Mouse (Mus musculus) liver, embryonic 12.5 days (tissue): ENCODE results near the gene Smco3. TPM values are rescaled to one million over a fixed set of nuclear protein-coding genes. Genes with fewer than 3 reads are reported as not detected.
"Not testable (repeated sequence)": the region's sequence is repeated elsewhere in the genome, so short reads cannot be mapped to it uniquely, and the experiment has no call there.

Experiments
- ATAC-seq: fragments of 200-750 bp; cut with Nextera tagmentation; 2 replicates; pipeline ENCODE4 v1.8.0; 2017; ENCODE audit warnings: moderate number of reproducible peaks, mild to moderate bottlenecking, moderate library complexity
- H3K27ac ChIP-seq: fragments of 300-500 bp; sonication (generic); 2 replicates; pipeline ENCODE4 v1.5.1; 2016; ENCODE audit warnings: mild to moderate bottlenecking
- H3K27me3 ChIP-seq: fragments of 300-500 bp; sonication (generic); replicated peaks from 2 replicates; pipeline ENCODE4 v1.6.1; 2016; ENCODE audit warnings: mild to moderate bottlenecking, moderate library complexity
- H3K36me3 ChIP-seq: fragments of 300-500 bp; sonication (generic); 2 replicates; pipeline ENCODE4 v1.6.1; 2016; ENCODE audit warnings: mild to moderate bottlenecking, moderate library complexity
- H3K4me1 ChIP-seq: fragments of 300-500 bp; sonication (generic); 2 replicates; pipeline ENCODE4 v1.6.1; 2016
- H3K4me2 ChIP-seq: fragments of 300-500 bp; sonication (generic); 2 replicates; pipeline ENCODE4 v1.6.1; 2016; ENCODE audit warnings: mild to moderate bottlenecking, moderate library complexity
- H3K4me3 ChIP-seq: fragments of 300-500 bp; sonication (generic); 2 replicates; pipeline ENCODE4 v1.5.1; 2016; ENCODE audit warnings: mild to moderate bottlenecking, moderate library complexity
- H3K9ac ChIP-seq: fragments of 300-500 bp; sonication (generic); 2 replicates; pipeline ENCODE4 v1.6.1; 2016; ENCODE audit warnings: mild to moderate bottlenecking, moderate library complexity
- H3K9me3 ChIP-seq: fragments of 300-500 bp; sonication (generic); replicated peaks from 2 replicates; pipeline ENCODE4 v1.6.1; 2016; ENCODE audit warnings: mild to moderate bottlenecking, moderate library complexity
- WGBS: fragments of 180-500 bp; shearing (Covaris S2); methylation state at CpG from one replicate; pipeline ENCODE4 v1.1.7; 2016; ENCODE audit not compliant: insufficient replicate concordance; 5-methylcytosine and 5-hydroxymethylcytosine counted together
- polyA plus RNA-seq: library from polyadenylated mRNA; unstranded; fragments of >200 nt; fragmentation: Nextera tagmentation; extraction: Ambion mirVana; gene quantifications from 2 replicates; pipeline ENCODE4 v1.2.1, GENCODE M21; 2016

Gene Smco3
- polyA plus RNA-seq, 1 experiment from 2014 or later = not detected

DNA sequence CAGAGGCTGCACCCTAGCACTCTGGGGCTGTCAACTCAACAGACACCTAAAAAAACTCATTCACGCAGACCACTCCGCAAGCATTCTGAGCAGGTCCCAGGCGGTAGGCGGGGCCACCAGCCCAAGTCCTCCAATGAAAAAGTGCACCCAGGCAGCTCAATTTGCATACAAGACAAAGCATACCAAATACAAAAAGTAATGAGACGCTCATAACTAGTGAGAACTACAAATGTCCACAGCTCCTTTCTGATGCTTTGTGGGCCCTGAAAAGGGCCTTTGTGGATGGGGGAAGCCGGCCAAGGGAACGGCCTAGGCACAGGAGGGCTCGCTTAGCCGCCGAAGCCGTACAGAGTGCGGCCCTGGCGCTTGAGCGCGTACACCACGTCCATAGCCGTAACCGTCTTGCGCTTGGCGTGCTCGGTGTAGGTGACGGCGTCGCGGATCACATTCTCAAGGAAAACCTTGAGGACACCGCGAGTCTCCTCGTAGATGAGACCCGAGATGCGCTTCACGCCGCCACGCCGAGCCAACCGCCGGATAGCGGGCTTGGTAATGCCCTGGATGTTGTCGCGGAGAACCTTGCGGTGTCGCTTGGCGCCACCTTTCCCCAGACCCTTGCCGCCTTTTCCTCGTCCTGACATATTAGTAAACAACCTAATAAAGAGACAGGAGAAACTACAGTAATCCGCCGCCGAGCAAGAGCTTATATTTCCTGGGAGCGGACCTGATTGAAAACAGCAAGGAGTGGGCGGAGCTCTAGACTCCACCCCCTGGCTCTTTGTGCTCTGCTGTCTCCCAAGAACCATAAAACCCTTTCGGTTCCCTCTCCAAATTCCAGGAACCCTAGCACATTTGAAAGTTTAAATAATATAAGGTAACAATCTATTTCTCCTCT, 31.3 kb downstream of the Smco3 start, which contains the start of gene Hist4h4:
Hist4h4 (minus strand) TSS at position 677 of the 895 bp plus-strand sequence.
- H3K4me1 ChIP-seq = peaks cover 63% of the 10 kb centered on the region
- ATAC-seq = peak; percentile 77
- under 1% methylated on average over 50 of the region's 50 CpGs for WGBS

DNA sequence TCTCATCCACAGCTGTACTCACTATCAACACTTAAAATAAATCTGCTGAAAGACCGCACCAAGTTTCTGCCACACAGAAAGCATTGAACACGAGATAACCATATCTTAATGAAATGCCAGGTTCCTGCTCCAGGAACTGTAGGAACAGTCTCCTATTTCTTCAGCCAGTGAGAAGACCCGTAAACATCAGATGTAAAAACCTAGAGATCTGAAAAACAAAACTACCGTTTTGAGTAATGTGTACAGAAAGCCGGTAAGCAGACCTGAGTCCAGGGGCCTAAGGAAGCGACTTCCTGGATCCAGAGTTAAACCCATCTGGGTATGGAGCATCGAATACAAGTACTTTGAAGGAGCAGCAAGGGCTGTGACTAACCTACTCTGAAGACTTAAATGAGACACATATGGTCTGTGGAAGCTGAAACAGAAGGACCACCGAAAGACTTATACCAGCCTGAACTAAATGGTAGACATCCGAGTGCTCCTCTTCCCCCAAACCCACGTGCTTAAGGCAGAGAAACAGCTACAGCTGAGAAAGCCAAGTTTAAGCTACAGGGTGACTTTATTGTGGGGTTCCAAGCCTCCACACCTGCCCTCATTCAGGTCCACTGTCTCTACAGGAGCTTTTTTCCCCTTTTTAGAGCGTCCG, 32.0 kb downstream of the Smco3 start:
- Histone ChIP-seq H3K9me3 (no peaks in the 10 kb centered on the region), H3K9ac (peak overlapping the region; percentile 91), H3K27me3 (no peaks in the 10 kb centered on the region), H3K4me3 (peak overlapping the region; percentile 67), H3K4me2 (peak overlapping the region; percentile 79), H3K27ac (peak overlapping the region; percentile 100), H3K36me3 (no peaks in the 10 kb centered on the region), H3K4me1 (peaks cover 71% of the 10 kb centered on the region)
- 5% methylated on average over 12 of the region's 12 CpGs for WGBS
- ATAC-seq = peak; percentile 0; the same call in 1 of the 2 replicates

More for the DNA sequence above, 31.3 kb downstream of the Smco3 start, which contains the start of gene Hist4h4:
- no peaks in the 10 kb centered on the region for H3K36me3 ChIP-seq
- H3K4me2 ChIP-seq = peak within 1 kb of the TSS; percentile 79
- H3K4me3 ChIP-seq = peak within 1 kb of the TSS; percentile 67
- no peaks in the 10 kb centered on the region for H3K9me3 ChIP-seq
- peak within 1 kb of the TSS; percentile 100 for H3K27ac ChIP-seq
- peak within 1 kb of the TSS; percentile 91 for H3K9ac ChIP-seq
- H3K27me3 ChIP-seq = no peaks in the 10 kb centered on the region

DNA sequence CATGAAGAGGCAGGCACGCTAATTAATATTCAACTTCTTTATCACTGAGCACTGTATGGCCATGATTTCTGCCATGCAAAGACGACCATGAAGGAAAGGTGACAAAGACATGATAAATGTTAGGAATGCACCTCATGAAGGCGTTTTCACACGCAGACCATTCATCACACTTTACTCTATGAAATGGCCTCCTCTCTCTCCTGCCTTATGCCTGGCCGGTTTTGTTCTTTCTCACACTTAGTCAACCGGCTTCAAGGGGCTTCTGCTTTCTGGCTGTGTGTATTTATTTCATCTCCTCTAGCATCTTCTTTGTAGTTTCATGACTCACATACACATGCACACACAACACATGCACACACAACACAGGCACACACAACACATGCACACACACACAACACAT, 34.0 kb downstream of the Smco3 start:
- no peak overlapping the region for H3K9ac ChIP-seq
- H3K4me1 ChIP-seq = peaks cover 69% of the 10 kb centered on the region
- no peaks in the 10 kb centered on the region for H3K36me3 ChIP-seq
- no peak overlapping the region for H3K4me3 ChIP-seq
- ATAC-seq = no peak
- 0 out of 2 replicates have a peak overlapping the region, but pooled peaks have one; percentile 9 for H3K4me2 ChIP-seq
- no peaks in the 10 kb centered on the region for H3K9me3 ChIP-seq
- H3K27ac ChIP-seq = peak overlapping the region; percentile 24; the same call in 1 of the 2 replicates
- H3K27me3 ChIP-seq = no peaks in the 10 kb centered on the region
- 65% methylated on average over 6 of the region's 6 CpGs for WGBS

DNA sequence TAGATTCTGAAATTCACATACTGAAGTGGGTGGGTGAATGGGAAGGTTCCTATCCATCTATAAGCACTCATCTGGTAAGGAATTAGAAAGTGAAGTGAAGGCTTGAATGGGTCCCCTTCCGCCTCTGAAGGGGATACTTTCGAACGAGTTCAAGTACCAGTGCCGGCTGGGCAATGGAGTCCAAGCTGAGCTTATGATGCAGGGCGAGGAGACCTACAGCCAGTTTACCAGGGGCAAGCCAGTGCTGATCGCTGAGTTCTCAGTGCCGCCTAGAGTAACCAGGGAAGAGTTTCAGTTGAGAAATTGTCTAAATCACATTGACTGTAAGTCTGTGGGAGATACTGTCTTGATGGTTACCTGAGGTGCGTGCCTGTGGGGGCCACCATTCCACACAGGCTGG, 34.5 kb downstream of the Smco3 start:
- peaks cover 2% of the 10 kb centered on the region; the same call in 1 of the 2 replicates for H3K27me3 ChIP-seq
- H3K9me3 ChIP-seq = no peaks in the 10 kb centered on the region
- peaks cover 68% of the 10 kb centered on the region for H3K4me1 ChIP-seq
- no peak overlapping the region for H3K9ac ChIP-seq
- no peaks in the 10 kb centered on the region for H3K36me3 ChIP-seq
- no peak overlapping the region for H3K4me3 ChIP-seq
- 86% methylated on average over 8 of the region's 8 CpGs for WGBS
- H3K27ac ChIP-seq = peak overlapping the region; percentile 24; the same call in 1 of the 2 replicates
- H3K4me2 ChIP-seq = no peak overlapping the region
- no peak for ATAC-seq

DNA sequence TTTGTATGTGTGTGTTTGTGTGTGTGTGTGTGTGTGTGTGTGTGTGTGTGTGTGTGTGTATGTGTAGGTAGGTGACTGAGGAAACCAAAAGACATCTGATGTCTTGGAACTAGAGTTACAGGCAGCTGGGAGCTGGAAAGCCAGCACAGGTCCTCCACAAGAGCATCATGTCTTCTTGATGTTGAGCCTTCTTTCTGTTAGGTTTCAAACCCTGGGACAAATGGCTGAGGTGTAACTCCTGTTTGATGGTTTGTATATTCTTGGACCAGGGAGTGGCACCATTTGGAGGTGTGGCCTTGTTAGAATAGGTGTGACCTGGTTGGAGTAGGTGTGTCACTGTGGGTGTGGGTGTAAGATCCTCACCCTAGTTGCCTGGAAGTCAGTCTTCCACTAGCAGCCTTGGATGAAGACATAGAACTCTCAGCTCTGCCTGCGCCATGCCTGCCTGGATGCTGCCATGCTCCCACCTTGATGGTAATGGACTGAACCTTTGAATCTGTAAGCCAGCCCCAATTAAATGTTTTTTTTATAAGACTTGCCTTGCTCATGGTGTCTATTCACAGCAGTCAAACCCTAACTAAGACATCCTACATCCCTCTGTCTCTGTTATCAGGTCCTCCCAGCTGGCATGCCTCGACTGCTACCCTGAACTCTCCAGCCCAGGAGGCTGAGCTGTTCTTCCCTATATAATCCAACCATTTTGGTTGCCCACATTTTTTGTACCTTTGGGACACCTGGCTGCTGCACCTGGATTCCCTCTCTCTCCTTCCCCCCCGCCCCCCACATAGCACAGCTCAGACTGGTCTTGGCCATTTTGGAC, 37.2 kb downstream of the Smco3 start:
- WGBS = 54% methylated on average over 3 of the region's 3 CpGs
- H3K9me3 ChIP-seq, H3K36me3 ChIP-seq: not testable (repeated sequence)
- peaks cover 77% of the 10 kb centered on the region for H3K4me1 ChIP-seq
- peaks cover 15% of the 10 kb centered on the region for H3K27me3 ChIP-seq
- H3K9ac ChIP-seq = peak overlapping the region; percentile 71
- peak overlapping the region; percentile 94 for H3K27ac ChIP-seq
- H3K4me3 ChIP-seq = peak overlapping the region; percentile 54
- ATAC-seq = peak; percentile 96
- H3K4me2 ChIP-seq = peak overlapping the region; percentile 63

DNA sequence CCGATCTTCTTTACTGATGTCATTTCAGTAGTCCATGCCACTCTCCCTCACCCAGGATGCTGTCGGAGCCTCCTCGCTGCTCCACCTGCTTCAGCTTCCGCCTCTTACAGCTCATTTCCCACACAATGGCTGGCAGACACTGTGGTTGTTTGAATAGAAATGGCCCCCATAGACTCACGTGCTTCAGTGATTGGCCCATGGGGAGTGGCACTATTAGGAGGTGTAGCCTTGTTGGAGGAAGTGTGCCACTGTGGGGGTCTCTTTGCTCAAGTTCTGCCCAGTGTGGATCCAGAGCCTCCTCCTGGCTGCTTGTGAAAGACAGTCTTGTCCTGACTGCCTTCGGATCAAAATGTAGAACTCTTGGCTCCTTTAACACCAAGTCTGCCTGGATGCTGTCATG, 39.4 kb downstream of the Smco3 start:
- Histone ChIP-seq H3K9ac (no peak overlapping the region), H3K4me1 (peaks cover 65% of the 10 kb centered on the region), H3K4me3 (no peak overlapping the region), H3K4me2 (no peak overlapping the region), H3K27me3 (peaks cover 31% of the 10 kb centered on the region), H3K9me3 (no peaks in the 10 kb centered on the region), H3K27ac (no peak overlapping the region), H3K36me3 (no peaks in the 10 kb centered on the region)
- ATAC-seq = no peak
- 60% methylated on average over 6 of the region's 6 CpGs for WGBS

DNA sequence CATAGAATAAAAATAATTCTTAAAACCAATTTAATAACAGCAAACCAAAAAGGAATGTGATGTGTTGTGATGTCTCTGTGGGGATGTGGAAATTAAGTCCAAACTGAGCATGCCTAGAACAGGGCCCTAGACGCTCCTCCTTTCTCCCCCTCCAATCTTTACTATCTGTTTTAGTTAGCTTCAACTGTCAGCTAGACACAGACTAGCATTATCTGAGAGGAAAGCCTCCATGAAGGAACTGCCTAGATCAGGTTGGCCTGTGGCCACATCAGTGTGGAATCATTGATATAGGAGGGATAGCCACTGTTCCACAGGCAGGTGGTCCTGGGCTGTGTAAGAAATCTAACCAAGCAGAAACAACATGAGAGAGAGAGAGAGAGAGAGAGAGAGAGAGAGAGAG, 40.1 kb downstream of the Smco3 start:
- no peak overlapping the region for H3K4me2 ChIP-seq
- WGBS = 25% methylated on average over 1 of the region's 1 CpGs
- H3K4me1 ChIP-seq = peaks cover 59% of the 10 kb centered on the region
- peaks cover 31% of the 10 kb centered on the region for H3K27me3 ChIP-seq
- ATAC-seq = peak; percentile 26; the same call in 1 of the 2 replicates
- no peak overlapping the region for H3K4me3 ChIP-seq
- no peaks in the 10 kb centered on the region for H3K9me3 ChIP-seq
- no peak overlapping the region for H3K9ac ChIP-seq
- no peak overlapping the region for H3K27ac ChIP-seq
- no peaks in the 10 kb centered on the region for H3K36me3 ChIP-seq

DNA sequence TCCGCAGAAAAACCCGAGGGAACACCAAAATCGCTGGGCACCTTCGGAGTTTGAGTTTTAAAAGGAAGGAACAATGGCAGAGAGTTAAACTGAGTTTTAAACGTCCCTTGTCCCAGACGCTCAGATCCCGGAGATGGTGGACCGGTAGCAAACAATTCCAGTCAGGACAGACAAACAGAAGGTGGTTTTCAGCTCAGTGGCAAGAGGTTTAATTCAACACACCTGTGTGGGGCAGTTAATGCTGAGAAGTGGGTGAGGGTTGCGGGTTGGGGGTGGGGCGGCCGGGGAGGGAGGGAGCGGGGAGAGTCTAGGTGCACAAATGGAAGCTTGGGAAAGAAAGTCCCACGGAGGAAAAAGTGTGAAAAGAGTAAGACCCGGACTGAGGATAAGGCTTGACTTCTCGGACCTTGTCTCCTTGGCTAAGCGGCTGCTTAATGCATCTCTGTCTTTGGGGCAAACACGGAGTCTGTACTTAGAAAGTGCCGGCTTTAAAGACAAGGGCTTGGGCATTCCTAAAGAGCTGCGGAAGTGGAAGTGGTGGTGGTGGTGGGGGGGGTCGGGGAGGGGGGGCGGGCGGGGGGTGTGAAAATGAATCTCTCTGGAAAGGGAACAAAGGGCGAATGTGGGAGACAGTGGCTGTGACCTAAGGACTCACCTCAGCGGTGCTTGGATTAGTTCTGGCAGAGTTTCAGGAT, 41.3 kb downstream of the Smco3 start:
- no peaks in the 10 kb centered on the region for H3K9me3 ChIP-seq
- H3K27ac ChIP-seq = no peak overlapping the region
- peak overlapping the region; percentile 74 for H3K4me2 ChIP-seq
- WGBS = 3% methylated on average over 21 of the region's 24 CpGs
- peaks cover 31% of the 10 kb centered on the region for H3K27me3 ChIP-seq
- ATAC-seq = no peak
- no peaks in the 10 kb centered on the region for H3K36me3 ChIP-seq
- H3K9ac ChIP-seq = peak overlapping the region; percentile 66
- peak overlapping the region; percentile 49 for H3K4me3 ChIP-seq
- peaks cover 52% of the 10 kb centered on the region for H3K4me1 ChIP-seq

DNA sequence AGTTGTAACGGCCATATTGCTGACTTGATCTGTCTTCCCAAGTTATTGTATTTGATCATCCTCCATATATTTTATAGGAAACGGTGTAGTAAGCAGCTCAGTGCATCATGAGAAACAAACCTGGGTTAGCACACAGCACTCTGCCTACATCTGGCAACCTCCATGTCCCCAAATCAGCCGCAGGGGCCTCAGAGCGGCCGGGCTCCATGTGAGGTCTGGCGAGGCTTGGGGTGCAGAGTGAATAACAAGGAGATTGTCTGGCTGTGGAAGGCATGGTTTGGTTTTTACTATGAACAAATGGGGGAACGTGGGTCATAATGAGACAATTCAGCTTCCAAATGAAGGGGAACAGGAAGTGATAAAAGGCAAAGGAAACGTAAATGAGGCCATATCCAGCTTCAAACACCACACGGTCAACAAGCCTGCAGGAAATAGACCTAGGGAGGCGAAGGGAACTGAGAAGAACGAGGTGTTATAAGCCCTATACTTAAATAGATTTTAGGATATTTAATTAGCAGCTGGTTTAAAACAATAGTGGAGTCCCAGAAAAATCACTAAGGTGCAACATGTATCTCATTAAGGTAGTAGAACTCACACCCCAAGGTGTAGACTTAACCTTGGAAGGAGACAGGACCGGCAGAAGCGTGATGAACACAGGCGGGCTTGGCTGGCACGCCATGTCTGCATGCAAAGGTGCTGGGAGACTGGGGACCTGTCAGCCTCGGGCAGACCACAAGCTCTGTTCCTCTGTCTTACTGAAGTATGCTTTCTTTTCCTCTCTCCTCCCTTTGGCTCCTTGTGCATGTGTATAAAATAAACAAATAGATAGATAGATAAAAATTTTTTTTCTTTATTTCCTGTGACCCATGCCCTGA, 42.1 kb downstream of the Smco3 start:
- no peaks in the 10 kb centered on the region for H3K36me3 ChIP-seq
- peak overlapping the region; percentile 66 for H3K9ac ChIP-seq
- H3K9me3 ChIP-seq = no peaks in the 10 kb centered on the region
- no peak overlapping the region for H3K27ac ChIP-seq
- H3K4me1 ChIP-seq = peaks cover 44% of the 10 kb centered on the region
- H3K27me3 ChIP-seq = peaks cover 31% of the 10 kb centered on the region
- H3K4me3 ChIP-seq = peak overlapping the region; percentile 49
- no peak for ATAC-seq
- H3K4me2 ChIP-seq = peak overlapping the region; percentile 74
- WGBS = 23% methylated on average over 16 of the region's 16 CpGs

DNA sequence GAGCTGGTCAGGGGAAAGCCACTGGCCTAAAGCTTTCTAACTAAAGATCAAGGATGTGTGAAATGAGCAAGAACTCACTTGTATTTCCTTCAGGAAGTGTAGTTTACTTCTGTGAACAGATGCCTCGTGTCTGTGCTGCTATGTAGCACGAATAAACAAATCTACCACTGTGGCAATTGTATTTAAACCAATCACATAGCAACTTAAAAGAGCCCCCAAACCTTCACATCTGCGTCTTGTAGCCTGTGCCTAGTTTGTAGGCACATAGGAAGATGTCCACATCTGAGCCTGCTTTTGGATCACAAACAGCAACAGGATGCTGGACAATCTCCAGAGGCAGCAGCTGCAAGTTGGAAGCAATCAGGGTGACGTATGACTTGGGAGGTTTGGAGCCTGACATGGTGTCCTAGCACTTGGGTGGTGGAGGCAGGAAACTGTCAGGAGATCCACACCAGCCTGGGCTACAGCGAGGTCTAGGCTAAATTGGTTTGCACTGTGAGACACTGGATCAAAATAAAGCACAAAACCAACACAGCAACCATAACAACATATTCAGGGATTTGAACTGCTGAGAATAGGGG, 45.8 kb downstream of the Smco3 start:
- Histone ChIP-seq H3K36me3 (no peaks in the 10 kb centered on the region), H3K4me1 (peaks cover 17% of the 10 kb centered on the region), H3K9ac (no peak overlapping the region), H3K4me3 (no peak overlapping the region), H3K27me3 (peaks cover 27% of the 10 kb centered on the region), H3K9me3 (no peaks in the 10 kb centered on the region), H3K27ac (no peak overlapping the region), H3K4me2 (no peak overlapping the region)
- 48% methylated on average over 5 of the region's 5 CpGs for WGBS
- ATAC-seq = no peak
